Mouse (Mus musculus) heart, postnatal 0 days (tissue): ENCODE measurements at regions not wholly inside any gene's neighbourhood (a gene's known extent, or its start where the extent isn't known, plus 50 kb on each side); places are given as distances from the start of the nearest gene placed in this dataset.

Source experiments
- ATAC-seq: fragments of 200-750 bp; cut with Nextera tagmentation; 2 replicates; pipeline ENCODE4 v1.8.0; 2017; ENCODE audit warnings: low read depth, moderate number of reproducible peaks, moderate library complexity; ENCODE audit not compliant: insufficient read depth
- DNase-seq: peaks from one replicate; pipeline ENCODE4 v3.0.0-alpha.2; 2016; ENCODE audit warnings: low spot score
- H3K27ac ChIP-seq: fragments of 300-500 bp; sonication (generic); 2 replicates; pipeline ENCODE4 v1.5.1; 2014; ENCODE audit warnings: low read depth, mild to moderate bottlenecking
- H3K27me3 ChIP-seq: fragments of 300-500 bp; sonication (generic); 2 replicates; pipeline ENCODE4 v1.6.1; 2014; ENCODE audit warnings: low read length, mixed read lengths; ENCODE audit not compliant: control insufficient read depth, insufficient read depth
- H3K36me3 ChIP-seq: fragments of 300-500 bp; sonication (generic); replicated peaks from 2 replicates; pipeline ENCODE4 v1.6.1; 2014; ENCODE audit warnings: low read length, mixed read lengths; ENCODE audit not compliant: control insufficient read depth, insufficient read depth
- H3K4me1 ChIP-seq: fragments of 300-500 bp; sonication (generic); 2 replicates; pipeline ENCODE4 v1.6.1; 2014; ENCODE audit warnings: antibody characterized with exemption; ENCODE audit not compliant: control insufficient read depth, insufficient read depth
- H3K4me2 ChIP-seq: fragments of 300-500 bp; sonication (generic); 2 replicates; pipeline ENCODE4 v1.6.1; 2014; ENCODE audit warnings: low read depth, mild to moderate bottlenecking, low read length, moderate library complexity
- H3K4me3 ChIP-seq: fragments of 300-500 bp; sonication (generic); 2 replicates; pipeline ENCODE4 v1.5.1; 2014; ENCODE audit warnings: low read depth, low read length
- H3K9ac ChIP-seq: fragments of 300-500 bp; sonication (generic); replicated peaks from 2 replicates; pipeline ENCODE4 v1.6.1; 2014; ENCODE audit warnings: low read depth, low read length, mixed read lengths
- H3K9me3 ChIP-seq: fragments of 300-500 bp; sonication (generic); replicated peaks from 2 replicates; pipeline ENCODE4 v1.6.1; 2016; ENCODE audit warnings: low read length; ENCODE audit not compliant: control insufficient read depth
- CTCF ChIP-seq: IDR thresholded peaks from 2 replicates; pipeline ENCODE4 v1.5.1; 2016; ENCODE audit warnings: antibody characterized with exemption, control low read depth, low read depth
- EP300 ChIP-seq: IDR thresholded peaks from 2 replicates; pipeline ENCODE4 v1.6.1; 2016; ENCODE audit warnings: antibody characterized with exemption, low read depth
- WGBS: fragments of 180-500 bp; shearing (Covaris S2); extraction: QIAGEN DNeasy Blood & Tissue Kit; methylation state at CpG from one replicate; pipeline ENCODE4 v1.1.7; 2014; 5-methylcytosine and 5-hydroxymethylcytosine counted together

- DNase-seq, result no peak
- ATAC-seq, result no peak
- H3K9me3 ChIP-seq, result 0 out of 2 replicates have a peak, but pooled peaks cover 2% of the 10 kb centered on the region
- no peak overlapping the region for H3K4me2 ChIP-seq
- no peaks in the 10 kb centered on the region for H3K27me3 ChIP-seq
- H3K9ac ChIP-seq, result no peak overlapping the region
- 89% methylated on average over 1 of the region's 1 CpGs for WGBS
- H3K36me3 ChIP-seq, result no peaks in the 10 kb centered on the region
- H3K4me1 ChIP-seq, result no peaks in the 10 kb centered on the region
- H3K27ac ChIP-seq, result no peak overlapping the region
- no peak overlapping the region for H3K4me3 ChIP-seq
- TF ChIP-seq EP300, result no peak
- no peak for TF ChIP-seq CTCF
Measured at GRCm38 (mm10) chr13:31746276-31746675, 60.2 kb upstream of the Foxc1 start.
